Mouse (Mus musculus): ENCODE measurements at regions not wholly inside any gene's neighbourhood (a gene's known extent, or its start where the extent isn't known, plus 50 kb on each side); places are given as distances from the start of the nearest gene placed in this dataset.

- TF ChIP-seq CTCF (IDR thresholded peaks at IDR 0.05; ENCODE audit: low read depth, low read length) (no peak), POLR2A (IDR thresholded peaks at IDR 0.05; ENCODE audit: borderline replicate concordance, low read depth, low read length) (no peak)
Observed at GRCm38 (mm10) chr9:116331406-116331805, 156.2 kb upstream of the Tgfbr2 start.
